Mouse (Mus musculus): ENCODE data around the gene Tubgcp6. TPM values are rescaled to one million over a fixed set of nuclear protein-coding genes. Genes with fewer than 3 reads are reported as not detected.

Tubgcp6 gene
- polyA plus RNA-seq, 1 experiment from 2014 or later, result 17.2 TPM

- 95% methylated on average over 3 of the region's 3 CpGs for WGBS
- Histone ChIP-seq H3K36me3 (replicated peaks; ENCODE audit: control insufficient read depth, insufficient read depth) (peaks cover 15% of the 10 kb centered on the region; the same call in 1 of the 2 replicates), H3K9me3 (ENCODE audit: control insufficient read depth, low read length) (no peaks in the 10 kb centered on the region), H3K4me2 (replicated peaks) (0 out of 2 replicates have a peak overlapping the region, but pooled peaks have one; percentile 98), H3K4me1 (replicated peaks; ENCODE audit: control insufficient read depth, insufficient read depth, low read length) (peaks cover 47% of the 10 kb centered on the region), H3K4me3 (replicated peaks; ENCODE audit: low read length) (no peak overlapping the region), H3K27me3 (ENCODE audit: control insufficient read depth, insufficient read depth, low read length) (no peaks in the 10 kb centered on the region), H3K9ac (peak overlapping the region; percentile 71; the same call in 1 of the 2 replicates), H3K27ac (peak overlapping the region; percentile 87; the same call in 1 of the 2 replicates)
- ATAC-seq (ENCODE audit: low FRiP score) (no peak), DNase-seq (ENCODE audit: low spot score) (no peak)
Observed at GRCm38 (mm10) chr15:89124312-89124711, 1.4 kb upstream of the Tubgcp6 start.

- peaks cover 19% of the 10 kb centered on the region; the same call in 1 of the 2 replicates for H3K36me3 ChIP-seq (replicated peaks; ENCODE audit: control insufficient read depth, insufficient read depth)
- peaks cover 42% of the 10 kb centered on the region for H3K4me1 ChIP-seq (replicated peaks; ENCODE audit: control insufficient read depth, insufficient read depth, low read length)
- ATAC-seq (ENCODE audit: low FRiP score) (peak; percentile 1; the same call in 1 of the 2 replicates), DNase-seq (ENCODE audit: low spot score) (peak; percentile 58)
- no peaks in the 10 kb centered on the region for H3K9me3 ChIP-seq (ENCODE audit: control insufficient read depth, low read length)
- H3K4me3 ChIP-seq (replicated peaks; ENCODE audit: low read length), result peak overlapping the region; percentile 86
- peak overlapping the region; percentile 71 for H3K9ac ChIP-seq
- H3K4me2 ChIP-seq (replicated peaks), result peak overlapping the region; percentile 98
- H3K27ac ChIP-seq, result peak overlapping the region; percentile 87
- WGBS, result 33% methylated on average over 11 of the region's 11 CpGs
- H3K27me3 ChIP-seq (ENCODE audit: control insufficient read depth, insufficient read depth, low read length), result no peaks in the 10 kb centered on the region
Observed at GRCm38 (mm10) chr15:89123595-89123994, 683 bp upstream of the Tubgcp6 start.

- H3K27ac ChIP-seq, result no peak overlapping the region
- no peak overlapping the region for H3K9ac ChIP-seq
- H3K9me3 ChIP-seq (ENCODE audit: control insufficient read depth, low read length), result no peaks in the 10 kb centered on the region
- no peak overlapping the region for H3K4me2 ChIP-seq (replicated peaks)
- no peaks in the 10 kb centered on the region for H3K27me3 ChIP-seq (ENCODE audit: control insufficient read depth, insufficient read depth, low read length)
- H3K36me3 ChIP-seq (replicated peaks; ENCODE audit: control insufficient read depth, insufficient read depth), result peaks cover 60% of the 10 kb centered on the region
- H3K4me1 ChIP-seq (replicated peaks; ENCODE audit: control insufficient read depth, insufficient read depth, low read length), result peaks cover 25% of the 10 kb centered on the region
- no peak overlapping the region for H3K4me3 ChIP-seq (replicated peaks; ENCODE audit: low read length)
- ATAC-seq (ENCODE audit: low FRiP score), result no peak
- DNase-seq (ENCODE audit: low spot score), result no peak
Observed at GRCm38 (mm10) chr15:89118007-89118406, 4.9 kb downstream of the Tubgcp6 start.

- H3K9me3 ChIP-seq (ENCODE audit: control insufficient read depth, low read length), result no peaks in the 10 kb centered on the region
- H3K36me3 ChIP-seq (replicated peaks; ENCODE audit: control insufficient read depth, insufficient read depth), result peaks cover 98% of the 10 kb centered on the region
- DNase-seq (ENCODE audit: low spot score), result no peak
Observed at GRCm38 (mm10) chr15:89110147-89110546, 12.8 kb downstream of the Tubgcp6 start.

GRCm38 (mm10) chr15:89106976-89107375 is 15.9 kb downstream of the Tubgcp6 start:
- DNase-seq (ENCODE audit: low spot score) (no peak), ATAC-seq (ENCODE audit: low FRiP score) (no peak)
- no peak overlapping the region for H3K4me2 ChIP-seq (replicated peaks)
- no peak overlapping the region for H3K27ac ChIP-seq
- no peaks in the 10 kb centered on the region for H3K4me1 ChIP-seq (replicated peaks; ENCODE audit: control insufficient read depth, insufficient read depth, low read length)
- no peaks in the 10 kb centered on the region for H3K9me3 ChIP-seq (ENCODE audit: control insufficient read depth, low read length)
- H3K4me3 ChIP-seq (replicated peaks; ENCODE audit: low read length), result no peak overlapping the region
- H3K9ac ChIP-seq, result no peak overlapping the region
- H3K36me3 ChIP-seq (replicated peaks; ENCODE audit: control insufficient read depth, insufficient read depth), result peaks cover 99% of the 10 kb centered on the region
- no peaks in the 10 kb centered on the region for H3K27me3 ChIP-seq (ENCODE audit: control insufficient read depth, insufficient read depth, low read length)
- 97% methylated on average over 1 of the region's 1 CpGs for WGBS

More at GRCm38 (mm10) chr15:89110147-89110546, 12.8 kb downstream of the Tubgcp6 start:
- WGBS, result 87% methylated on average over 9 of the region's 9 CpGs
- H3K4me2 ChIP-seq (replicated peaks), result no peak overlapping the region
- H3K4me3 ChIP-seq (replicated peaks; ENCODE audit: low read length), result no peak overlapping the region
- no peak overlapping the region for H3K9ac ChIP-seq
- no peak overlapping the region for H3K27ac ChIP-seq
- H3K4me1 ChIP-seq (replicated peaks; ENCODE audit: control insufficient read depth, insufficient read depth, low read length), result no peaks in the 10 kb centered on the region
- no peaks in the 10 kb centered on the region for H3K27me3 ChIP-seq (ENCODE audit: control insufficient read depth, insufficient read depth, low read length)
- ATAC-seq (ENCODE audit: low FRiP score), result no peak

GRCm38 (mm10) chr15:89106073-89106472 is 16.8 kb downstream of the Tubgcp6 start:
- 89% methylated on average over 13 of the region's 13 CpGs for WGBS
- peaks cover 99% of the 10 kb centered on the region for H3K36me3 ChIP-seq (replicated peaks; ENCODE audit: control insufficient read depth, insufficient read depth)
- H3K27me3 ChIP-seq (ENCODE audit: control insufficient read depth, insufficient read depth, low read length), result no peaks in the 10 kb centered on the region
- no peak overlapping the region for H3K4me2 ChIP-seq (replicated peaks)
- H3K4me1 ChIP-seq (replicated peaks; ENCODE audit: control insufficient read depth, insufficient read depth, low read length), result no peaks in the 10 kb centered on the region
- H3K27ac ChIP-seq, result no peak overlapping the region
- H3K9ac ChIP-seq, result no peak overlapping the region
- no peaks in the 10 kb centered on the region for H3K9me3 ChIP-seq (ENCODE audit: control insufficient read depth, low read length)
- H3K4me3 ChIP-seq (replicated peaks; ENCODE audit: low read length), result no peak overlapping the region
- ATAC-seq (ENCODE audit: low FRiP score) (no peak), DNase-seq (ENCODE audit: low spot score) (no peak)

- Histone ChIP-seq H3K36me3 (replicated peaks; ENCODE audit: control insufficient read depth, insufficient read depth) (peaks cover 99% of the 10 kb centered on the region), H3K4me3 (replicated peaks; ENCODE audit: low read length) (no peak overlapping the region), H3K4me2 (replicated peaks) (no peak overlapping the region), H3K4me1 (replicated peaks; ENCODE audit: control insufficient read depth, insufficient read depth, low read length) (no peaks in the 10 kb centered on the region), H3K9ac (no peak overlapping the region), H3K27me3 (ENCODE audit: control insufficient read depth, insufficient read depth, low read length) (no peaks in the 10 kb centered on the region), H3K27ac (no peak overlapping the region), H3K9me3 (ENCODE audit: control insufficient read depth, low read length) (no peaks in the 10 kb centered on the region)
- DNase-seq (ENCODE audit: low spot score), result no peak
- WGBS, result 96% methylated on average over 8 of the region's 8 CpGs
- ATAC-seq (ENCODE audit: low FRiP score), result no peak
Observed at GRCm38 (mm10) chr15:89104425-89104824, 18.5 kb downstream of the Tubgcp6 start.

GRCm38 (mm10) chr15:89103921-89104320 is 19.0 kb downstream of the Tubgcp6 start:
- Histone ChIP-seq H3K9ac (no peak overlapping the region), H3K9me3 (ENCODE audit: control insufficient read depth, low read length) (no peaks in the 10 kb centered on the region), H3K27ac (no peak overlapping the region), H3K36me3 (replicated peaks; ENCODE audit: control insufficient read depth, insufficient read depth) (peaks cover 99% of the 10 kb centered on the region), H3K4me3 (replicated peaks; ENCODE audit: low read length) (no peak overlapping the region), H3K27me3 (ENCODE audit: control insufficient read depth, insufficient read depth, low read length) (no peaks in the 10 kb centered on the region), H3K4me2 (replicated peaks) (no peak overlapping the region), H3K4me1 (replicated peaks; ENCODE audit: control insufficient read depth, insufficient read depth, low read length) (no peaks in the 10 kb centered on the region)
- ATAC-seq (ENCODE audit: low FRiP score), result no peak
- 88% methylated on average over 10 of the region's 10 CpGs for WGBS
- no peak for DNase-seq (ENCODE audit: low spot score)

GRCm38 (mm10) chr15:89102646-89103045 is 20.3 kb downstream of the Tubgcp6 start:
- WGBS, result 46% methylated on average over 5 of the region's 5 CpGs
- Histone ChIP-seq H3K4me1 (replicated peaks; ENCODE audit: control insufficient read depth, insufficient read depth, low read length) (no peaks in the 10 kb centered on the region), H3K27me3 (ENCODE audit: control insufficient read depth, insufficient read depth, low read length) (no peaks in the 10 kb centered on the region), H3K27ac (no peak overlapping the region), H3K36me3 (replicated peaks; ENCODE audit: control insufficient read depth, insufficient read depth) (peaks cover 99% of the 10 kb centered on the region), H3K9me3 (ENCODE audit: control insufficient read depth, low read length) (no peaks in the 10 kb centered on the region), H3K4me3 (replicated peaks; ENCODE audit: low read length) (no peak overlapping the region), H3K4me2 (replicated peaks) (no peak overlapping the region), H3K9ac (no peak overlapping the region)
- ATAC-seq (ENCODE audit: low FRiP score), result no peak
- DNase-seq (ENCODE audit: low spot score), result no peak

- peaks cover 99% of the 10 kb centered on the region for H3K36me3 ChIP-seq (replicated peaks; ENCODE audit: control insufficient read depth, insufficient read depth)
Observed at GRCm38 (mm10) chr15:89100823-89101222, 22.1 kb downstream of the Tubgcp6 start.

More at GRCm38 (mm10) chr15:89100823-89101222, 22.1 kb downstream of the Tubgcp6 start:
- Histone ChIP-seq H3K4me2 (replicated peaks) (no peak overlapping the region), H3K4me1 (replicated peaks; ENCODE audit: control insufficient read depth, insufficient read depth, low read length) (no peaks in the 10 kb centered on the region), H3K27me3 (ENCODE audit: control insufficient read depth, insufficient read depth, low read length) (no peaks in the 10 kb centered on the region), H3K27ac (no peak overlapping the region), H3K4me3 (replicated peaks; ENCODE audit: low read length) (no peak overlapping the region), H3K9me3 (ENCODE audit: control insufficient read depth, low read length) (no peaks in the 10 kb centered on the region), H3K9ac (no peak overlapping the region)
- DNase-seq (ENCODE audit: low spot score) (no peak), ATAC-seq (ENCODE audit: low FRiP score) (no peak)
- 90% methylated on average over 12 of the region's 12 CpGs for WGBS
